Mouse (Mus musculus): ENCODE results near the gene Kpna6. TPM values are rescaled to one million over a fixed set of nuclear protein-coding genes. Genes with fewer than 3 reads are reported as not detected.
"Not testable (repeated sequence)": the region's sequence is repeated elsewhere in the genome, so short reads cannot be mapped to it uniquely, and the experiment has no call there.

Gene Kpna6
- 10 to 100 TPM; 73.5 to 75.9 TPM for total RNA-seq (2021)

GRCm38 (mm10) chr4:129672083-129672877, at the start of gene Kpna6:
Kpna6 (minus strand) TSS chr4:129672767.
- peak; percentile 95 to 96 for DNase-seq
- intact Hi-C loops (cut with DNase I) = no loop called here

DNA sequence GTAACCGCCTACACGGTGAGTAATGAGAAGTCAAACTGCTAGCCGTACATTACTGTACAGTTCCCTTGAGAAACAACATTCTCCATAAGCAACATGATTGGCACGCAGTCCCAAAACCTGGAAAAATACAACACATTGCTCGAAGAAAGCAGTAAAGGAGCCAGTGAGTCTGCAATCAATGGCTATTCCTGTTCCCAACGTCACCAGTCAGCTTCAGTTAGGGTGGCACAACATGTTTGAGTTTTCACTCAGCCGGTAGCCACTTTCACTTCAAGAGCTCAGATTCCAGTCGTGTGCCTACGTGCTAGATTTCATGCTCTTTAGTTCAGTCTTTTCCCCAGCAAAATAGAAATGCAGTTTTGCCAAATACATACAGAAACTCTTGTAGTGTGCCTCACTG, 43.7 kb upstream of the Kpna6 start:
- no peak for DNase-seq
- intact Hi-C loops (cut with DNase I) = no loop called here

- intact Hi-C loops (cut with DNase I) = loop anchor here (10.0 kb wide), 1 partner anchor 375 kb away; no protein-coding TSS in a partner anchor
- peak; percentile 34 to 48 for DNase-seq
Measured at GRCm38 (mm10) chr4:129709486-129710129, 37.0 kb upstream of the Kpna6 start.

DNA sequence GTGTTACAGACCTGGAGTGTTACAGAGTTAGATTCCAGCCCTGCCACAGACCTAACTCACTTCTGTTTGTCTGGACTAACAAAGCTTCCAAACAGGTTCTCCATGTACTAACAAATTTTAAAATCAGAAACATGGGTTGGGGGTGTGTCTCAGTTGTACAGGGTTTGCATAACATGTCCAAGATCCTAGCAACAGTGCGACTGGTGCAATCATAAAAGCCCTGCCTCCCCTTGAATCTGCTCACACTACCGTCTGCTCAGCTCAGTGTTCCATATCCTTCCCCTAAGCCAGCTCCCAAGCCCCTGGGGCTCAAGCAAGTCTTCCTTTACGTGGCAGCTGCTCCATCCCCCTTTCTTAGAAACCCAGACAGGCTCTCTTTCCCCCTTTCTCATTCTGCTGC, 34.2 kb upstream of the Kpna6 start:
- DNase-seq = no peak
- intact Hi-C loops (cut with DNase I) = loop anchor here (10.0 kb wide), 1 partner anchor 378 kb away; no protein-coding TSS in a partner anchor

DNA sequence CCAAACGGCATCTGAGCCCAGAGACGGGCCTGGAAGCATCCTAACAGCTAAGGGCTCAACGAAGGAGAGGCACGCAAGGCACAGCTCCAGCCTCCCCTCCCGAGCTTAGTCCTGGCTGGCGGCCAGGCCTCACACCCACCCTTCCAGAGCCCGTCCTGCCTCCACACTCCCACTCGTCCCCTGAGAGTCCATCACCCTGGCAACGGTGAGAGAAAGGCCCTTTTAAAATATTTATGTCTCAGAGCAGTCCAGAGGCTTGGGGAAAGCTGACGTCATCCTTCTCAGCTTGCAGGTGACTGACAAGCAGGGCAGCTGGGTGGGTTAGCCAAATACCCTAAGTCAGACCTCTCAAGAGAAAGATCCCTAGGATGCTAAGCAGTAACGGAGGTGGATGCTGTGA, 29.9 kb upstream of the Kpna6 start:
- intact Hi-C loops (cut with DNase I) = loop anchor here (5.0 to 10.0 kb wide), 3 partner anchors 40 to 382 kb away; partner anchors contain the start of genes Adgrb2 and Khdrbs1
- peak; percentile 80 to 81 for DNase-seq

DNA sequence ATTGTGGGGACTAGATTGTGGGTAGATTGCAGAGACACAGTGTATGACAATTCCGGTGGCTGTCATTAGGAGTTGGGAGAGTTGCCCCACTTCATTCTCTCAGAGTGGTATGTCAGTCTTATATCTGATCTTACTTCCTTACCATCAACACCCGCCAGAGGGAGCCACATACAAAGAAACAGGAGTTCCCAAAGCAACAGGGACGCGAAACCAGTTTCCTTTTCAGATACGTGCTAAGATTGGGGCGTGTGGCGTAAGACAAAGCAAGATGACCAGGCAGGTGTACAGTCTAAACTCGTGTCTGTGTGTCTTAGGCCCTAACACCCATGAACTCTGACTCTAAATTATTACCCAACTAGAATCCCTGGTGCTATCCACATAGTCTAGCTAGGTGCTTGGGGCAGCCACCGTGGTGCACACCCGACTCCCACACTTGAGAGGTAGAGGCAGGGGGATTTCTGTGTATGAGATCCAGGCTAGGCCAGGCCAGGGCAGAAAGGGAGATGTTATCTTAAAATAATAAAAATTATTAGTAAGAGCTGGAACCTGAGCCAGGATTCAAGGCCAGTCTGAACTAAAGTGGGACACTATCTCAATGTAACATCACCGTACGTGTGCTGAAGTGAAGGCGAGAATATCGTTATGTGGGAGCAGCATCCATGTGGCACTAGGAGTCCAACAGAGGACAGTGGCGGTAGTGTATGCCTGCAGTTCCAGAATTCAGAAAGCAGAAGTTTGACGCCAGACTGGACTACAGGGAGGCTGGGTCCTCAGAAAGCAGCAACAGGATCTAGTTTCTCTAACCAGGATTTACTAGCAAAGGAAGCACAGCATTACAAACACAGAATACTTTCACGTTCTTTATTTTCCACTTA, 29.2 kb upstream of the Kpna6 start:
- peak; percentile 91 to 93 for DNase-seq
- intact Hi-C loops (cut with DNase I) = loop anchor here (2.0 to 10.0 kb wide), 5 partner anchors 41 to 383 kb away; partner anchors contain the start of genes Adgrb2, Khdrbs1 and Spocd1

DNA sequence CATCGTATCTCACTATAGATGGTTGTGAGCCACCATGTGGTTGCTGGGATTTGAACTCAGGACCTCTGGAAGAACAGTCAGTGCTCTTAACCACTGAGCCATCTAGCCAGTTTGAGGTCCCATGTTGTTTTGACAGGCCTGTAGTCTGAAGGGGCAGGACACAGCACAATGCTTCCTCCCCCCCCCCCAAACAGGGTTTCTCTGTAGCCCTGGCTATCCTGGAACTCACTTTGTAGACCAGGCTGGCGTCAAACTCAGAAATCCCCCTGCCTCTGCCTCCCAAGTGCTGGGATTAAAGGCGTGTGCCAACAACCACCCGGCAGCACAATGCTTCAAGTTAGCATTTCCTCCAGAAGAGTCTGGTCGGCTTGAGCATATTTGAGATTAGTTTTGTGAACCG, 28.1 kb upstream of the Kpna6 start:
- intact Hi-C loops (cut with DNase I) = loop anchor here (2.0 to 10.0 kb wide), 5 partner anchors 42 to 384 kb away; partner anchors contain the start of genes Adgrb2, Khdrbs1 and Spocd1
- DNase-seq = not testable (repeated sequence)

GRCm38 (mm10) chr4:129700216-129700615, 27.6 kb upstream of the Kpna6 start:
- intact Hi-C loops (cut with DNase I) = loop anchor here (2.0 to 10.0 kb wide), 5 partner anchors 42 to 385 kb away; partner anchors contain the start of genes Adgrb2, Khdrbs1 and Spocd1
- no peak for DNase-seq

- no peak for DNase-seq
- intact Hi-C loops (cut with DNase I) = no loop called here
Measured at GRCm38 (mm10) chr4:129697191-129697590, 24.6 kb upstream of the Kpna6 start.

DNA sequence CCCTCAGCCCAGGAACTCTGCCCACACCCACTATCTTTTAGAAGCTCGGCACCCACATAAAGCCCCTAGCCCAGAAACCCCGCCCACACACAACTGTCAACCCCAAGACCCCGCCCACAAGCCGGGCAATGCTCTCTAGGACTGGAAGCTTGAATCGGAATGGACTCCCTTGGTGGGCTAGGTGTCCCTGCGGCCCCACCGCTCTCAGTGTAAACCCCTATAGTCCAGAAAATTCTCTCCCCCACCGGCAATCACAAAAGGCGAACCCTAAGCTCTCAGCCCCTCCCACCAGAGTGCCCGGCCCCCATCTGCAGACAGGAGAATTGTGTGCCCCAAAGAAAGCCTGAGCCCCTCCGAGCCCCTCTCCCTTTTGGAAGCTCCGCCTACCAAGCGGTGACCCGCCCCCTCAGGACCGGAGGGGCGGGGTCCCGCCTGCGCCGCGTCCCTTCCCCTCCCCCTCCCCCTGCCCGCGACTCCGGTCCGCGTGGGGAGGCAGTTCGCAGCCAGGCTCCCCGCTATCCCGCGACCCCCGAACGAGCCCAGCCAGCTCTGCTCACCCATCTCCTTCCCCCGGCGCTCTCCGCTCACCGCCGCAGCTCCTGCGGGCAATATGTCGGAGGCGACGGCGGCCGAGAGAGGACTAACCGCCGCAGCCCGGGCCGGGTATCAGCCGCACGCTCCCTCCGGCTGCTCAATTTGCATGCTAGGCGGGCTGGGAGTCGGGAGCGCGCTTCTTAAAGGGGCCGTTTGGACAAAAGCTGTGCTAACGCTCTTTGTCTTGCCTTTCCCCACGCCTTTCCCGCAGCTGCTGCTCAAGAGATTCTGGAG, 23.8 kb upstream of the Kpna6 start, which contains the start of gene Tmem39b:
TSS of gene Tmem39b (minus strand) at position 681 of the 828 bp plus-strand sequence.
- peak; percentile 93 to 94 for DNase-seq
- intact Hi-C loops (cut with DNase I) = loop anchor here (1.0 kb wide), 1 partner anchor 23 kb away; no protein-coding TSS in a partner anchor

- DNase-seq = no peak
- intact Hi-C loops (cut with DNase I) = loop anchor here (1.0 kb wide), 1 partner anchor 22 kb away; no protein-coding TSS in a partner anchor
Measured at GRCm38 (mm10) chr4:129695815-129696157, 23.2 kb upstream of the Kpna6 start.

- intact Hi-C loops (cut with DNase I) = no loop called here
- DNase-seq = no peak
Measured at GRCm38 (mm10) chr4:129684531-129684930, 12.0 kb upstream of the Kpna6 start.

DNA sequence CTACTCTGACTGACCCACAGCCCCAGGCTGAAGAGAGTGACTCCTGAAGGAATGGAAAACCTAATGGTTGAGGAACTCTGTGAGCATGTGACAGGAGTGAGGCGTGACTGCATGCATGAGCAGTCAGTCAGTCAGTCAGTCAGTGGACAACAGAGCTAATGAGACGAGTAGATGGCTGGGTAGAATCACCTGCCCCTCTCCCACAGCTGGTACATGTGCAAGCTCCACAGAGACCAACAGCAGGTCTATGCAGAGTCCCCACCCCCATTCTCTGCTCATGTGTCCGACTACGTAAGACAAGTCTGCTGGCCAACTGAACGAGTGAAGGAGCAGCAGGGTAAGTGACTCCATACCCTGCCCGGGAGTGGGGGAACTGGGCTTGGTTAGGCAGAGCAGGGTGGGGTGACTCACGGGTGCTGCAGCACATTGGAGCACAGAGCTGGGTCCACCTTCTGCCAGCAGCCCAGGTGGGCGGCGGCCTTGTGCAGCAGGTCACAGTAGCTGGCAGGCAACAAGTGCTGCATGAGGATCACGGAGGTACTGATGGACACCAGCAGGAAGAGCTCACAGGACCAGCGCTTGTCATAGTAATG, 11.4 kb upstream of the Kpna6 start:
- intact Hi-C loops (cut with DNase I) = no loop called here
- no peak for DNase-seq

DNA sequence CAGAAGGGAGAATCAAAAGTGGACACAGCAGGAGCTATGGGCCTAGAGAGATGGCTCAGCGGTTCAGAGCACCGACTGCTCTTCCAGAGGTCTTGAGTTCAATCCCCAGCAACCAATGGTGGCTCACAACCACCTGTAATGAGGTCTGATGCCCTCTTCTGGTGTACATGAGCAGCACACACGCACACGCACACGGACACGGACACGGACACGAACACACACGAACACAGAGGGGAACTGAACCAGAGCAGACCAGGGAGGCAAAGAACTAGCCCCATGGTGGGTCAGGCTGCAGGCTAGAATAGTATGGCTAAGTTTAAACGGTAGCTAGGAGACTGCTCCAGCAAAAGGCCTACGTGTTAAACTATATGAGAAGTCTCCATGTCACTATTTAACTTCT, 9.3 kb upstream of the Kpna6 start:
- DNase-seq = no peak
- intact Hi-C loops (cut with DNase I) = no loop called here

- intact Hi-C loops (cut with DNase I) = loop anchor here (1.0 kb wide), 1 partner anchor 23 kb away; the partner anchor contains the start of gene Tmem39b
- DNase-seq = peak in 1 of 2 experiments; percentile 15
Measured at GRCm38 (mm10) chr4:129672878-129673449, 397 bp upstream of the Kpna6 start.

GRCm38 (mm10) chr4:129671491-129672082, 980 bp downstream of the Kpna6 start:
- intact Hi-C loops (cut with DNase I) = no loop called here

DNA sequence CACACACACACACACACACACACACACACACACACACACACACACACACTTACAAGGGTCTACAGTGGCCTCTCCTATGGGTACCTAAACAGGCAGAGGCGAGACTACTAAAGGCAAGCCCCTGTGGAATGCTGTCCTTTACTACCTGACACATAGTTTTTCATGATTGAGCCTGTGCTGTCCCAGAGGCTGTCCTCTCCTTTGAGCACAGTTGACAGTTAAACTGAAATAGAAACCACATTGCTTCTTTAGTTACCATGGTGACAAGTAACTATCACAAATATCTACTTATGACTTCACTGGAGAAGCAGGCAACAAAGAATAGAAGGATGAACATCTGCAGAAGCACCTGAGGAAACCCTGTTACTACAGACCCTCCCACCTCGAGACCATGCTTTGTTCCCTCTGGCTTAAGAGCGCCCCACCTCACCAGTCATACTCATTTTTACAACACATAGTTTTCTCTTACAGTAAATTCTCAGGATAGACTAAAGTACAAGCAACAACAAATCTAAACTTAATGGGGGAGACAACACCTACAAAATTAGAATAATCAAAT, 10.2 kb downstream of the Kpna6 start:
- intact Hi-C loops (cut with DNase I) = no loop called here
- DNase-seq = no peak

More at GRCm38 (mm10) chr4:129671491-129672082, 980 bp downstream of the Kpna6 start:
- peak; percentile 63 to 73 for DNase-seq

DNA sequence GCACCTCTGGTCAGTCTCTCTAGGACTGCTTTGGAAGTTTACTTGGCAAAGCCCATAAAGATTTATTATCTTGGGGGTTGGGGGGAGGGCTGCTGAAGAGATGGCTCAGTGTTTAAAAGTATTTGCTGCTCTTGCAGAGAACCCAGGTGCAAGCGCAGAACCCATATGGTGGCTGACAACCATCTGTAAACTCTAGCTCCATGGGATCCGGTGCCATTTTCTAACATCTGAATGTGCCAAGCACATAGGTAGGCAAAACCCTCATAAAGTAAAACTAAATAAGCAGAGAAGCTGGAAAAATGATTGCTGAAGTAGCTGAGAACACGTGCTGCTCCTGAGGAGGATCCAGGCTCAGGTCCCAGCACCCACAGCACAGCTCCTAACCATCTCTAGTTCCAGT, 11.0 kb downstream of the Kpna6 start:
- intact Hi-C loops (cut with DNase I) = no loop called here
- no peak for DNase-seq

Measured in heart, postnatal 10 days (tissue).